Mouse (Mus musculus) E14TG2a.4 (cell line): ENCODE measurements at regions not wholly inside any gene's neighbourhood (a gene's known extent, or its start where the extent isn't known, plus 50 kb on each side); places are given as distances from the start of the nearest gene placed in this dataset.

ENCODE experiments used
- CTCF ChIP-seq: conservative IDR thresholded peaks from 2 replicates; pipeline ENCODE4 v1.5.1; 2014; ENCODE audit warnings: low read length
- POU5F1 ChIP-seq: IDR thresholded peaks from 2 replicates; pipeline ENCODE4 v1.6.1; 2014; ENCODE audit warnings: low read length, borderline replicate concordance

DNA sequence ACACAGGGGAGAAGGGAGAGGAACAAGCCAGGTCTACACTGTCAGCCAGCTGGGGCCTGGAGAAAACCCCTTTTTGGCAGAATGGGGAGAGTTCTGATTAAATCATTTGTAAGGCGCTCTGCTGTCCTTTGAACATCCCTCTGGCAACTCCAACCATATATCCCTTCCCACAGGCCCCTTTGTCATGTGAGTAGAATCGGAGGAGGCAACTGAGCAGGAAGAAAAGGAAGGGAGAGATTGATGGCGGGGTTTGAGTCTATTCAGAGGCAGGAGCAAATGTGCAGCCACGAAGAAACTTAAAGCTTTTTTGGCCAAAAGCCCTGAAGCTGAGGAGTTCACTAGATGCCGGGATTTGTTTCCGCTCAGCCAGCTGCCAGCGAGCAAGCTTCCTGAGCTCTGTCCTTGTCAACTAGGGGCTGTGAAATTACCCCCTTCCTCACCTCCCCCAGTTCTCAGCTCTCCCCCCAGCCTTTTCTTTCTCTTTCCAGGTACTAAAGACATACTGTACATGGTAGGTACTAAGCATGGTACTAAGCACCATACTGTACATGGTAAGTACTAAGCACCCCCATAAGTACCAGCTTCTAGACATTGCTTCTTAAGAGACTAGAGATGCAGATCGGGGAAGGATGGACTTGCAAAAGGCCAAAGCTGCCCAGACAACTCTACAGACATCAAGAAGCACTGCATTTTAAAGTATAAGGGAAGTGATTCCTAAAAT lies 100.6 kb upstream of the Fam78b start:
- TF ChIP-seq CTCF (no peak), POU5F1 (no peak)
